Mouse (Mus musculus): ENCODE data around the gene Zfp747. TPM values are rescaled to one million over a fixed set of nuclear protein-coding genes. Genes with fewer than 3 reads are reported as not detected.
"Not testable (repeated sequence)": the region's sequence is repeated elsewhere in the genome, so short reads cannot be mapped to it uniquely, and the experiment has no call there.

The Zfp747 gene
- total RNA-seq (2021) = 1 to 10 TPM; 6.7 to 6.9 TPM
- long read RNA-seq, experiment 1, partial matches to known transcripts = 0 of 1 reads
- long read RNA-seq, experiment 1, other reads (novel, unspliced or antisense) = 0 of 1 reads
- long read RNA-seq, experiment 2, partial matches to known transcripts = 0 of 8 reads
- long read RNA-seq, experiment 2, other reads (novel, unspliced or antisense) = 2 of 8 reads

- DNase-seq (ENCODE audit: low spot score in 2 of 2) = peak; percentile 92
- TF ChIP-seq CTCF (conservative IDR thresholded peaks at IDR 0.05) = peak; percentile 76
- Histone ChIP-seq H3K4me3 (peak within 1 kb of the TSS; percentile 85), H3K27ac (peak within 1 kb of the TSS; percentile 88)
Measured at GRCm38 (mm10) chr7:127375271-127376245, at the start of gene Zfp747. Zfp747 (minus strand) TSS chr7:127376050.

GRCm38 (mm10) chr7:127425291-127425690 is 49.4 kb upstream of the Zfp747 start:
- H3K4me3 ChIP-seq = no peak overlapping the region
- TF ChIP-seq CTCF (conservative IDR thresholded peaks at IDR 0.05) = no peak
- no peak for DNase-seq (ENCODE audit: low spot score in 2 of 2)
- H3K27ac ChIP-seq = no peak overlapping the region

GRCm38 (mm10) chr7:127422247-127422646 is 46.4 kb upstream of the Zfp747 start:
- DNase-seq (ENCODE audit: low spot score in 2 of 2) = peak; percentile 22 to 25
- TF ChIP-seq CTCF (conservative IDR thresholded peaks at IDR 0.05) = no peak
- Histone ChIP-seq H3K4me3 (peak overlapping the region; percentile 62), H3K27ac (peak overlapping the region; percentile 95; the same call in 1 of the 2 replicates)

GRCm38 (mm10) chr7:127421388-127422191 is 45.7 kb upstream of the Zfp747 start, which contains the start of gene Zfp688:
Zfp688 (minus strand) TSS chr7:127422068.
- Histone ChIP-seq H3K4me3 (peak within 1 kb of the TSS; percentile 62), H3K27ac (peak within 1 kb of the TSS; percentile 95)
- peak; percentile 48 for TF ChIP-seq CTCF (conservative IDR thresholded peaks at IDR 0.05)
- DNase-seq (ENCODE audit: low spot score in 2 of 2) = peak; percentile 91 to 94

- Histone ChIP-seq H3K4me3 (no peak overlapping the region), H3K27ac (no peak overlapping the region)
- TF ChIP-seq CTCF (conservative IDR thresholded peaks at IDR 0.05) = no peak
- DNase-seq (ENCODE audit: low spot score in 2 of 2) = no peak
Measured at GRCm38 (mm10) chr7:127411418-127411817, 35.6 kb upstream of the Zfp747 start.

- peak; percentile 87 for TF ChIP-seq CTCF (conservative IDR thresholded peaks at IDR 0.05)
- peak; percentile 78 to 82 for DNase-seq (ENCODE audit: low spot score in 2 of 2)
Measured at GRCm38 (mm10) chr7:127406002-127406987, 30.4 kb upstream of the Zfp747 start, which contains the start of gene Zfp764. Zfp764 (minus strand) TSS chr7:127406822.

GRCm38 (mm10) chr7:127404101-127404500 is 28.3 kb upstream of the Zfp747 start:
- not testable (repeated sequence) for H3K4me3 ChIP-seq, H3K27ac ChIP-seq

More at GRCm38 (mm10) chr7:127406002-127406987, 30.4 kb upstream of the Zfp747 start, which contains the start of gene Zfp764:
- Histone ChIP-seq H3K4me3 (peak within 1 kb of the TSS; percentile 84), H3K27ac (peak within 1 kb of the TSS; percentile 89)

GRCm38 (mm10) chr7:127402980-127403379 is 27.1 kb upstream of the Zfp747 start:
- Histone ChIP-seq H3K4me3 (no peak overlapping the region), H3K27ac (no peak overlapping the region)
- DNase-seq (ENCODE audit: low spot score in 2 of 2) = no peak
- peak; percentile 39 for TF ChIP-seq CTCF (conservative IDR thresholded peaks at IDR 0.05)

More at GRCm38 (mm10) chr7:127404101-127404500, 28.3 kb upstream of the Zfp747 start:
- DNase-seq (ENCODE audit: low spot score in 2 of 2) = not testable (repeated sequence)

GRCm38 (mm10) chr7:127400355-127400754 is 24.5 kb upstream of the Zfp747 start:
- Histone ChIP-seq H3K4me3 (no peak overlapping the region), H3K27ac (no peak overlapping the region)
- TF ChIP-seq CTCF (conservative IDR thresholded peaks at IDR 0.05) = no peak
- no peak for DNase-seq (ENCODE audit: low spot score in 2 of 2)

- Histone ChIP-seq H3K27ac (peak overlapping the region; percentile 96), H3K4me3 (peak overlapping the region; percentile 99)
- TF ChIP-seq CTCF (conservative IDR thresholded peaks at IDR 0.05) = no peak
Measured at GRCm38 (mm10) chr7:127393944-127394333, 18.1 kb upstream of the Zfp747 start.

More at GRCm38 (mm10) chr7:127393944-127394333, 18.1 kb upstream of the Zfp747 start:
- DNase-seq (ENCODE audit: low spot score in 2 of 2) = no peak
